Mouse (Mus musculus) heart, postnatal 0 days (tissue): ENCODE measurements around the gene Casp7. TPM values are rescaled to one million over a fixed set of nuclear protein-coding genes. Genes with fewer than 3 reads are reported as not detected.

Source experiments
- ATAC-seq: fragments of 200-750 bp; cut with Nextera tagmentation; 2 replicates; pipeline ENCODE4 v1.8.0; 2017; ENCODE audit warnings: low read depth, moderate number of reproducible peaks, moderate library complexity; ENCODE audit not compliant: insufficient read depth
- DNase-seq: peaks from one replicate; pipeline ENCODE4 v3.0.0-alpha.2; 2016; ENCODE audit warnings: low spot score
- H3K27ac ChIP-seq: fragments of 300-500 bp; sonication (generic); 2 replicates; pipeline ENCODE4 v1.5.1; 2014; ENCODE audit warnings: low read depth, mild to moderate bottlenecking
- H3K27me3 ChIP-seq: fragments of 300-500 bp; sonication (generic); 2 replicates; pipeline ENCODE4 v1.6.1; 2014; ENCODE audit warnings: low read length, mixed read lengths; ENCODE audit not compliant: control insufficient read depth, insufficient read depth
- H3K36me3 ChIP-seq: fragments of 300-500 bp; sonication (generic); replicated peaks from 2 replicates; pipeline ENCODE4 v1.6.1; 2014; ENCODE audit warnings: low read length, mixed read lengths; ENCODE audit not compliant: control insufficient read depth, insufficient read depth
- H3K4me1 ChIP-seq: fragments of 300-500 bp; sonication (generic); 2 replicates; pipeline ENCODE4 v1.6.1; 2014; ENCODE audit warnings: antibody characterized with exemption; ENCODE audit not compliant: control insufficient read depth, insufficient read depth
- H3K4me2 ChIP-seq: fragments of 300-500 bp; sonication (generic); 2 replicates; pipeline ENCODE4 v1.6.1; 2014; ENCODE audit warnings: low read depth, mild to moderate bottlenecking, low read length, moderate library complexity
- H3K4me3 ChIP-seq: fragments of 300-500 bp; sonication (generic); 2 replicates; pipeline ENCODE4 v1.5.1; 2014; ENCODE audit warnings: low read depth, low read length
- H3K9ac ChIP-seq: fragments of 300-500 bp; sonication (generic); replicated peaks from 2 replicates; pipeline ENCODE4 v1.6.1; 2014; ENCODE audit warnings: low read depth, low read length, mixed read lengths
- H3K9me3 ChIP-seq: fragments of 300-500 bp; sonication (generic); replicated peaks from 2 replicates; pipeline ENCODE4 v1.6.1; 2016; ENCODE audit warnings: low read length; ENCODE audit not compliant: control insufficient read depth
- CTCF ChIP-seq: IDR thresholded peaks from 2 replicates; pipeline ENCODE4 v1.5.1; 2016; ENCODE audit warnings: antibody characterized with exemption, control low read depth, low read depth
- EP300 ChIP-seq: IDR thresholded peaks from 2 replicates; pipeline ENCODE4 v1.6.1; 2016; ENCODE audit warnings: antibody characterized with exemption, low read depth
- WGBS: fragments of 180-500 bp; shearing (Covaris S2); extraction: QIAGEN DNeasy Blood & Tissue Kit; methylation state at CpG from one replicate; pipeline ENCODE4 v1.1.7; 2014; 5-methylcytosine and 5-hydroxymethylcytosine counted together
- polyA plus RNA-seq: library from polyadenylated mRNA; unstranded; fragments of >200 nt; fragmentation: Nextera tagmentation; extraction: Ambion mirVana; gene quantifications from 2 replicates; pipeline ENCODE4 v1.2.1, GENCODE M21; 2015
- total RNA-seq: library from RNA; depleted of rRNA; stranded (reverse); fragments of >200 nt; gene quantifications from 2 replicates; pipeline ENCODE4 v1.2.3, GENCODE M21; 2014; ENCODE audit warnings: low replicate concordance

Gene Casp7
- total and polyA plus RNA-seq, 2 experiments from 2014 or later = 27.0 to 33.2 TPM

- no peaks in the 10 kb centered on the region for H3K9me3 ChIP-seq
- peaks cover 68% of the 10 kb centered on the region for H3K36me3 ChIP-seq
- no peak for TF ChIP-seq EP300
- no peak for TF ChIP-seq CTCF
- peaks cover 16% of the 10 kb centered on the region for H3K4me1 ChIP-seq
- no peak overlapping the region for H3K9ac ChIP-seq
- no peak overlapping the region for H3K4me3 ChIP-seq
- no peak for DNase-seq
- no peak overlapping the region for H3K4me2 ChIP-seq
- H3K27ac ChIP-seq = no peak overlapping the region
- no peak for ATAC-seq
- 61% methylated on average over 2 of the region's 2 CpGs for WGBS
- no peaks in the 10 kb centered on the region for H3K27me3 ChIP-seq
Observed at GRCm38 (mm10) chr19:56358890-56359289, 38.0 kb upstream of the Casp7 start.

GRCm38 (mm10) chr19:56363721-56364460 is 33.0 kb upstream of the Casp7 start:
- 63% methylated on average over 15 of the region's 15 CpGs for WGBS
- Histone ChIP-seq H3K27ac (peak overlapping the region; percentile 16; the same call in 1 of the 2 replicates), H3K4me2 (no peak overlapping the region), H3K4me1 (no peaks in the 10 kb centered on the region; the same call in 1 of the 2 replicates), H3K36me3 (peaks cover 83% of the 10 kb centered on the region), H3K4me3 (no peak overlapping the region), H3K9ac (no peak overlapping the region), H3K9me3 (no peaks in the 10 kb centered on the region), H3K27me3 (no peaks in the 10 kb centered on the region)
- DNase-seq = no peak
- no peak for ATAC-seq
- TF ChIP-seq CTCF (no peak), EP300 (no peak)

DNA sequence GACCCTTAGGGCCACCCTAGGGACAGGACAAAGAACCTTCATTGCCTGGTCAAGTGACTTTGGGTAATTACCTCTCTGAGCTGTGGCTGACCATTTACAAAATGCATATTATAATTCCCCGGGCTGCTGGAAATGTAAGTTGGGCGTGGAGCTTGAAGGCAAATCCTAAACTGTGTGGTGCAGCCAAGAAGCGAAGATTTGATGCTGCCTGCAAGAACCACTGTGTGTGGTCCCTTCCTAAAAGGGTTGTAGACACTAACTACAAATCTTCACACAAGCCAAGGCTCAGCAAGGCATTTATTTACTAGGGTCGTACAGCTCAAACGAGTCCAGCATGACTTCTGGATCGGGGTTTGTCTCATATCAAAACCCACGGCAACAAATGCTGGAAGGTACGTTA is 32.4 kb upstream of the Casp7 start:
- no peak for ATAC-seq
- H3K9me3 ChIP-seq = no peaks in the 10 kb centered on the region
- no peaks in the 10 kb centered on the region; the same call in 1 of the 2 replicates for H3K4me1 ChIP-seq
- 79% methylated on average over 8 of the region's 8 CpGs for WGBS
- no peak for TF ChIP-seq EP300
- no peak for TF ChIP-seq CTCF
- no peak overlapping the region for H3K9ac ChIP-seq
- no peak for DNase-seq
- H3K4me3 ChIP-seq = no peak overlapping the region
- peaks cover 85% of the 10 kb centered on the region for H3K36me3 ChIP-seq
- no peaks in the 10 kb centered on the region for H3K27me3 ChIP-seq
- no peak overlapping the region for H3K27ac ChIP-seq
- no peak overlapping the region for H3K4me2 ChIP-seq

- H3K9ac ChIP-seq = no peak overlapping the region
- TF ChIP-seq CTCF (no peak), EP300 (no peak)
- H3K4me2 ChIP-seq = no peak overlapping the region
- H3K4me1 ChIP-seq = no peaks in the 10 kb centered on the region; the same call in 1 of the 2 replicates
- no peak for ATAC-seq
- no peak overlapping the region for H3K27ac ChIP-seq
- 83% methylated on average over 11 of the region's 11 CpGs for WGBS
- H3K36me3 ChIP-seq = peaks cover 83% of the 10 kb centered on the region
- no peaks in the 10 kb centered on the region for H3K27me3 ChIP-seq
- no peaks in the 10 kb centered on the region for H3K9me3 ChIP-seq
- DNase-seq = no peak
- H3K4me3 ChIP-seq = no peak overlapping the region
Observed at GRCm38 (mm10) chr19:56366168-56366567, 30.8 kb upstream of the Casp7 start.

GRCm38 (mm10) chr19:56366625-56367024 is 30.3 kb upstream of the Casp7 start:
- H3K9ac ChIP-seq = no peak overlapping the region
- no peaks in the 10 kb centered on the region; the same call in 1 of the 2 replicates for H3K4me1 ChIP-seq
- DNase-seq = no peak
- no peaks in the 10 kb centered on the region for H3K9me3 ChIP-seq
- no peak overlapping the region for H3K4me3 ChIP-seq
- peak overlapping the region; percentile 26; the same call in 1 of the 2 replicates for H3K27ac ChIP-seq
- no peak for TF ChIP-seq CTCF
- no peak for TF ChIP-seq EP300
- no peaks in the 10 kb centered on the region for H3K27me3 ChIP-seq
- ATAC-seq = peak; percentile 27; the same call in 1 of the 2 replicates
- 50% methylated on average over 9 of the region's 9 CpGs for WGBS
- peaks cover 83% of the 10 kb centered on the region for H3K36me3 ChIP-seq
- no peak overlapping the region for H3K4me2 ChIP-seq
